Mouse (Mus musculus) spleen, postnatal 36 days (tissue): ENCODE results near the gene Nicn1.
A peak's percentile ranks its signal among the peaks of the same experiment; 100 is the strongest.
"Not testable (repeated sequence)": the region's sequence is repeated elsewhere in the genome, so short reads cannot be mapped to it uniquely, and the experiment has no call there.

Experiments used
- DNase-seq, 2 experiments: peaks; one replicate each; pipeline ENCODE4 v3.0.0; 2022; ENCODE audit warnings: low spot score in 2 of 2, mixed read lengths in 1 of 2

Gene Nicn1

GRCm38 (mm10) chr9:108278697-108279450 is 11.4 kb upstream of the Nicn1 start:
- peak; percentile 22 to 45 for DNase-seq

DNA sequence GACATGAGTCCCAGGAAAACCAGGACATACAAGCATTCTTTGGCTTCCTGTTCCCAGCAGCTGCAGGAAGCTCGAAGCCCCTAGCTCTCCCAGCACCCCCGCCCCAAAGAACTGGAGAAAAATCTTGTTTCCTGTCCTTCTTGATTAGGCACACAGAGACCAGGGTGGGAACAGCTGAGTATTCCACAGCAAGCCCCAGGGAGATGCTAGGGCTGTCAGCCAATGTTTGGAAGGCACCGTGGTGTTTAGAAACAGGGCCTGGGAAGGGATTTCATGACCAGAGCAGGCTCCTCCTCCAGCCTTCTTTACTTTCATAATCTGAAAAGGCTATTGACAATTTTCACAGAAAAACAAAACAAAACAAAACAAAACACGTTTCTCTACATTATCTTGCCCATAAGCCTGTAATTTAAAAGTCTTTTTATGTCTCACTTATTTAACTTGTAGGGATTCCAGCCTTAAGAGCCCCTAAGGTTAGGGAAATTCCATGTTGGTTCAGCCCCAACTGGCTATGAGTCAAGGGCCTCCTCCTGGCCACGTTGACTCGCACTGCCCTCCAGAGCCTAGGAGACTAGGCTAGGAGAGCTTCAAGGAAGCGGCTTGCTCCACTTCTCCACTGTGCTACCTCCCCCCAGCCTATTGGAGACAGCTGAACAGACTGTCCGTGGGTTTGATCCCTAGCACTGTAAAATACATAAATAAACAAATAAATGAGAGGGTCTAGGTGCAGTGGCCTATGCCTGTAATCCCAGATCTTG is 10.0 kb upstream of the Nicn1 start:
- peak in 1 of 2 experiments; percentile 21 for DNase-seq

- DNase-seq = peak; percentile 68 to 78
Observed at GRCm38 (mm10) chr9:108284410-108284809, 5.8 kb upstream of the Nicn1 start.

DNA sequence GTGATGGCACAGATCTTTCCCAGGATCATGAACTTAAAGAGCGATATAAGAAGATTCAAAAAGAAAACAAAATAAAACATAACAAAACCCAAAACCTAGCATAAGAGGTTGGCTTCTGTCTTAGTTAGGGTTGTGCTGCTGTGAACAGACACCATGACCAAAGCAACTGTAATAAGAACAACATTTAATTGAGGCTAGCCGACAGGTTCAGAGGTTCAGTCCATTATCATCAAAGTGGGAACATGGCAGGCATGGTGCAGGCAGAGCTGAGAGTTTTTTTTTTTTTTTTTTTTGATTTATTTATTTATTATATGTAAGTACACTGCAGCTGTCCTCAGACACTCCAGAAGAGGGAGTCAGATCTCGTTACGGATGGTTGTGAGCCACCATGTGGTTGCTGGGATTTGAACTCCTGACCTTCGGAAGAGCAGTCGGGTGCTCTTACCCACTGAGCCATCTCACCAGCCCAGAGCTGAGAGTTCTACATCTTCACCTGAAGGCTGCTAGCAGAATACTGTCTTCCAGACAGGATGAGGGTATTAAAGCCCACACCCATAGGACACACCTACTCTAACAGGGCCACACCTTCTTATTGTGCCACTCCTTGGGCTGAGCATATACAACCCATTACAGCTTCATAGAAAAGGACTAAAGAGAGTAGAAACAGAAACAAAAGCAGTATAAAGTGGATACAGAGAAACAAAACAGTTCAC is 2.5 kb upstream of the Nicn1 start:
- DNase-seq = not testable (repeated sequence)

DNA sequence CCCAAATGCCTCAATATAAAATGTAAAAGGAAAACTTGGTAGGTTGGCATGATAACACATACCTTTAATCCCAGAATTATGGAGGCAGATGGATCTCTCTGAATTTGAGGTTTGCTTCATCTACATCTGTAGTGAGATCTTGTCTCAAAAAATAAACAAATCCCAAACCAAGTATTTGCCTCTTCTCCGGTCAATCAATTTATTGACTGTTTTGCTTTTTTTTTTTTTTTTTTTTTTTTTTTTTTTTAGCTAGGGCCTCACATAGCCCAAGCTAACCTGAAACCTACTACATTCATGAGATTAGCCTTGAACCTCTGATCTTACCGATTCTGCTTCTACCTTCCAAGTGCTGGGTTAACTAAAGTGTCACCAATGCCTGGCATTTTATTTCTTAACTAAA is 882 bp upstream of the Nicn1 start:
- no peak for DNase-seq

GRCm38 (mm10) chr9:108290773-108291172 is 544 bp downstream of the Nicn1 start:
- no peak for DNase-seq

- no peak for DNase-seq
Observed at GRCm38 (mm10) chr9:108296453-108297355, 6.5 kb downstream of the Nicn1 start, which contains the start of gene Amt. Amt (plus strand) TSS chr9:108296853.

DNA sequence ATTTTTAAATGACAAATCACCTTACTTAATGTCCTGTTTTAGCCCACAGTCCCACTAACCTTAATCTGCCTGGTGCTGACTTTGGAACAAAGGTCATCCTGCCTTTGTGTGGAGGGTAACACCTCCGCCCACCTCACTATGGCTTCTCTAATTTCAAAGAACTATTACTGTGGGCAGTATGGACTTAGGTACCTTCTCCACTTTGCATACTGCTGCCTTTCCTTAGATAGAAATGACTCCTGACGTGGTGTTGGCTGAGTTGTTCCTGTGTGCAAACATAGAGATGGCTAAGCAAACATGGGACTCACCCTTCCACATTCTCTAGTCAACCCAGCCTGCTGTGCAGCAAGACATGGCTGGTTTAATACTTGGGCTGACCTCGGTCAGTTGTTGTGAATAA is 11.6 kb downstream of the Nicn1 start:
- no peak for DNase-seq

DNA sequence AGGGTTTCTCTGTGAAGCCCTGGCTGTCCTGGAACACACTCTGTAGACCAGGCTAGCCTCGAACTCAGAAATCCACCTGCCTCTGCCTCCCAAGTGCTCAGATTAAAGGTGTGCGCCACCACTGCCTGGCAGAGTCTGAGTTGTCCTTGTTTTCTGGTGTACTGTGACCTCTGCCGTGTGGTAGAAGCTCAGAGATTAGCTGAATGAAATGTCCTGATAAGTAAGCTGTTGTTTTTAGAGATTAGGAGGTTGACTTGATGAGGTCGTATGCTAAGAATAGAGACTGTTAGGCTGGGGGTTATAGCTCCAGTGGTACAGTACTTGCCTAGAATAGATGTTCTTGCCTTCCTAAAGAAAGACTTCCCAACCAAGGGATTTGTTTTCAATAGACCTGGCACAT is 14.5 kb downstream of the Nicn1 start:
- no peak for DNase-seq

GRCm38 (mm10) chr9:108305170-108305569 is 14.9 kb downstream of the Nicn1 start:
- peak; percentile 12 to 20 for DNase-seq

GRCm38 (mm10) chr9:108305629-108306520 is 15.6 kb downstream of the Nicn1 start, which contains the start of the genes Rhoa and Tcta:
Rhoa (plus strand) TSS chr9:108306129.
Tcta (minus strand) TSS chr9:108306160.
- DNase-seq = peak; percentile 99 to 100

GRCm38 (mm10) chr9:108306571-108306980 is 16.3 kb downstream of the Nicn1 start:
- peak; percentile 89 for DNase-seq

DNA sequence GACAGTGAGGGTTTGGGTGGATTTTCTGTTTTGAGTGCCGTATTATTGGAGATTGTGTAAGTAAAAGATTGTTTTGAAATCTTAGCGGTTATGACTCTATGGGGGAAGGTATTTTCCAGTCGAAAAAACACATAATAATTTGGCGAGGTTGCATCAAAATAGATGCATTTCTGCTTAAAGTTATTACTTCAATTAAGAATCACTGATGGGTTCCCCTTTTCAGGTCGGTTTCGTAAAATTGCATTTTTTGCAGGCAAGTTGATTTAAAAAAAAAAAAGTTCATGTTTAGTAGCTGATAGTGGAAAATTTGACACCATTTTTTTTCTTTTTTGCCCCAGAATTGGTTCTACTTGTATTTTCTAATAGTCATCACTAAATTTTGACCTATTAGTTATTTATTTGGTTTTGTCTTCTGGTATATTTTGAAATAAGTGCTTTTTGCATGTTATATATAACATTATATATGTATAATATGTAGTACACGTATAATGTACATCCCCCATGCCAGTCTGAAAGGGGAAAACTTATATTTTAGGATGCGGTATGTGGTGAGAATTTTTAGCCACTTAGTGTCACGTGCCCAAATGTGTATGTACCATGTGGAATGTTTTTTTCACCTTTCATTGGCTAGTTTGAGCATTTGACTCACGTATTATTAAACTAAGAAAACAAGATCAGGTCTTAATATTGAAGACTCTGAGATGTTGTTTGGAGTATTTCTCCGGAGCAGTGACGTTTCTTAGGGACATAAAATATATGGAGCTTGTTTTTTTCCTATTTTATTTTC is 17.0 kb downstream of the Nicn1 start:
- DNase-seq = no peak

GRCm38 (mm10) chr9:108308141-108308540 is 17.9 kb downstream of the Nicn1 start:
- no peak for DNase-seq

- DNase-seq = no peak
Observed at GRCm38 (mm10) chr9:108317572-108317971, 27.3 kb downstream of the Nicn1 start.

- DNase-seq = no peak
Observed at GRCm38 (mm10) chr9:108318462-108318861, 28.2 kb downstream of the Nicn1 start.

DNA sequence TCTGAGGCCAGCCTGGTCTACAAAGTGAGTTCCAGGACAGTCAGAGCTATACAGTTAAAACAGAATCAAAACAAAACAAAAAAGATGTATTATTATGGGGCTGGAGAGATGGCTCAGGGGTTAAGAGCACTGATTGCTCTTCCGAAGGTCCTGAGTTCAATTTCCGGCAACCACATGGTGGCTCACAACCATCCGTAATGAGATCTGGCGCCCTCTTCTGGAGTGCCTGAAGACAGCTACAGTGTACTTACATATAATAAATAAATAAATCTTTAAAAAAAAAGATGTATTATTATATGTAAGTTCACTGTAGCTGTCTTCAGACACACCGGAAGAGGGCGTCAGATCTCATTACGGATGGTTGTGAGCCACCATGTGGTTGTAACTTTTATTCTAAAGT is 31.8 kb downstream of the Nicn1 start:
- not testable (repeated sequence) for DNase-seq

DNA sequence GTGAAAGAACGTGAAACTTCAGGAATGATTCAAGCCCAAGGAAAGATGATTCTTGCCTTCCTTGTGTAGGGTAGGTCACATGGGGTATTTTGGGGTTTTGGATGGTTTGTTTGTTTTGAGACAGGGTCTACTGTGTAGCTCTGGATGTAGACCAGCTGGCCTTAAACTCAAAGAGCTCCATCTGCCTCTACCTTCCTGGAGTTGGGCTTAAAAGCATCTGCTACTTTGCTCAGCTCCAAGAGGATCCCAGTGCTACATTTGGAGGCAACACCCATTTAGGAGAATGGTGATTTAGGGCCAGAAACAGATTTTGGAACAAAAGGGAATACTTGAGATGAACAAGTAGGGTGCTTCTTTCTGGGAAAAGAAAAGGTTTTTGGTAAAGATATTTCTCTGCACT is 34.6 kb downstream of the Nicn1 start:
- DNase-seq = no peak

GRCm38 (mm10) chr9:108325811-108326210 is 35.6 kb downstream of the Nicn1 start:
- no peak for DNase-seq
